Mouse (Mus musculus): ENCODE measurements around the gene Majin.

DNA sequence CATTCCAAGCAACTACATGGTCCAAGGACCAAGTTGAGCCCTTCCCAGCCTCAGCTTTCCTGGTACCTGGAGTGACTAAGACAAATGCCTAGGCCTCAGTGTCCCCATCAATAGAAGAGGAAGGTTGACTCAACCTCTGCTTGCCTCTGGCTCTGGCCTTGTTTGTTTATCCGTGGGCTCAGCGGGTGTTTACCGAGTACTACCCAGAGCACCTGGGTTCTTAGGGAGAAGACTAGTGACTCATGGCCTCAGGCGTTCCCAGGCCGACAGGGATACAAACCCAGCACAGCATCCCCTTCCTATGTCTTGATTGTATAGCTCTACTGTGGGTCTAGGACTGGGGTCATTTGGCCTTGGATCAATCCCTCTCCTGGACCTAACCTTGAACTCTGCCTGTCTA is 59.0 kb downstream of the Majin start:
- TF ChIP-seq CEBPB (IDR thresholded peaks at IDR 0.05; ENCODE audit: insufficient read depth, poor library complexity, severe bottlenecking) (no peak), MYOD1 (IDR thresholded peaks at IDR 0.05; ENCODE audit: control insufficient read depth in 1 of 3, insufficient read length in 2 of 3, low read depth in 2 of 3) (no peak), POLR2A (IDR thresholded peaks at IDR 0.05; ENCODE audit: insufficient read length, low read depth) (no peak), REST (IDR thresholded peaks at IDR 0.05; ENCODE audit: insufficient read depth, insufficient read length) (no peak), MAX (IDR thresholded peaks at IDR 0.05; ENCODE audit: low read depth) (no peak), MYOG (IDR thresholded peaks at IDR 0.05; ENCODE audit: control insufficient read depth in 1 of 3, insufficient read depth in 1 of 3, insufficient read length in 2 of 3, low read depth in 2 of 3) (no peak), TCF12 (IDR thresholded peaks at IDR 0.05; ENCODE audit: insufficient read depth, poor library complexity, severe bottlenecking) (no peak)
